Mouse (Mus musculus): Measurements from ENCODE around the gene Rxfp1.

Gene Rxfp1

GRCm38 (mm10) chr3:79670556-79670955 lies 67.1 kb downstream of the Rxfp1 start:
- DNase-seq = no peak

GRCm38 (mm10) chr3:79664787-79665408 lies 72.8 kb downstream of the Rxfp1 start:
- peak in 1 of 2 experiments; percentile 31 for DNase-seq

- DNase-seq = no peak
Observed at GRCm38 (mm10) chr3:79656682-79657081, 81.0 kb downstream of the Rxfp1 start.

DNA sequence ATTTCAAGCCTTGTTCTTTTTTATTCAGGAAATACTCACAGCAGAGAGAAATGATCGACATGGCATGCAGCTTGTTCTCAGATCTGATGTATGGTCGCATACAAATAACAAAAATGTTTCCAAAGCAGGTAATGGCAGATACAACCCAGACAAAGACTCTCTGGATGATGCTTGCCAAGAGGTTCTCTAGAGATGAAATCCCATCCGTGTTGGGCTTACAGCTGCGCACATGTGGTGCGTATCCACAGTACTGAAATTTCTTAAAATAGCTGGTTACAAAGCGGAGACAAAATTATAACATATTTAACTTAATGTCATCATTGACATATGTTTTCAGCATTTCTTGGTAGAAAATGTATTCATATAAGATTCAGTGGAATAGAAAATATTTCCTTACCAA lies 85.6 kb downstream of the Rxfp1 start:
- no peak for DNase-seq

DNA sequence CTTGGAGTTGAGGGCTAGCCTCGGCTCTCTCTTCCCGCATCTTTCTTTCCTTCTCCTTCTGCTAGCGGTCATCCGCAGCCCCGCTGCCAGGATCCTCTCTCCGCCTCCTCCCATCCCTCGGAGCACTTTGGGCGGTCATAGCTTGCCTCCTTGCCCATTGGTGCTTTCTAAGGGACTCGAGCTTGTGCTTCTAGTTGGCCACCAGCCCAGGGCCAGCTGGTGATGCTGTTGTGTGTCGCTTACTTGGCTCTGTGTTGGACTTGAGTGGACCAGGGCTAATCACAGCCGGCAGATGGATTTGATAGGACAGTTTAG lies 108.3 kb downstream of the Rxfp1 start, which contains the start of gene Etfdh:
Gene Etfdh, minus strand, starts transcription at position 85 of the 315 bp plus-strand sequence.
- DNase-seq = peak; percentile 75 to 91

- peak; percentile 95 to 99 for DNase-seq
Observed at GRCm38 (mm10) chr3:79628561-79629415, 108.9 kb downstream of the Rxfp1 start, which contains the start of gene 4930579G24Rik. Gene 4930579G24Rik (plus strand): TSS chr3:79629079.

DNA sequence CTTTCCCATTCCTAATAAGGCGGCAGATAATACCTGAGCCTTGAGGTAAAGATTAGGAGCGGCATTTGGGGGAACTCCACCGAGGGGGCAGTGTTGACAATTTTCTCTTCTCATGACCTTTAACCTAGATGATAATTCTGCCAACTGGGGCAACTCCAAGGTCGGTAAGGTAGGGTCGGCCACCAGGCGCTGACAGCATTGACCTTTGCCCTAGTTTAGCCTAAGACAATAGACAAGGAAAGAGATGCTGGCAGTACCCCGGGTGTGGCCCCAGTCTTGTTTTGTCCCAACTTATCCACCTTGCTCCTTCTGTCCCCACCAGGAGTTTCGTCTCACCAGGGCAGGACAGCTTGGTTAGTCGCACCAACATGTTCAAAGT lies 109.5 kb downstream of the Rxfp1 start:
- DNase-seq = no peak

GRCm38 (mm10) chr3:79627484-79628181 lies 110.0 kb downstream of the Rxfp1 start:
- no peak for DNase-seq

GRCm38 (mm10) chr3:79609886-79610285 lies 127.8 kb downstream of the Rxfp1 start:
- DNase-seq = no peak

DNA sequence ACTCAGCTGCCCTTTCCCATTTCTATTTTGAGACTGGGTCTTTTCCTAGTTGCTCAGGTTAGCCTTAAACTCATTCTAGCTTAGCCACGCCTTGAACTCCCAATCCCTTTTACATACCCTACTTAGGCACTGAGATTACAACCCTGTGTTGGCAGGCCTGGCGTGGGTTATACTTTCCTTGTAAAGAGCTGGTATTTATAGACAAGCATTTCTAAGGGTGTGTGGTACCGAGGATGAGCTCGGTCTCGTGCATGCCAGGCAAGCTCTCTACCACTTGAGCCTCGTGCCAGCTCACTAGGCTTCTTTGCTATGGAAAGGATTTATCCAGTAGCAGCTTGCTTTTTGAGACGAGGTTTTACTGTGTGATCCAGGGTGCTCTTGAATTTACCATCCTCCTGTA lies 142.2 kb downstream of the Rxfp1 start:
- no peak for DNase-seq

- no peak for DNase-seq
Observed at GRCm38 (mm10) chr3:79591793-79592471, 145.7 kb downstream of the Rxfp1 start.
